Mouse (Mus musculus) frontal cortex, postnatal 25 days (tissue): ENCODE measurements around the gene Fgfr2.

Experiments used
- DNase-seq, 2 experiments: peaks; one replicate each; pipeline ENCODE4 v3.0.0; 2022; ENCODE audit warnings: low spot score in 2 of 2

Fgfr2 gene

GRCm38 (mm10) chr7:130903505-130904074 lies 2219.6 kb downstream of the Fgfr2 start:
- no peak for DNase-seq

GRCm38 (mm10) chr7:130902929-130903328 lies 2220.2 kb downstream of the Fgfr2 start:
- no peak for DNase-seq

- no peak for DNase-seq
Measured at GRCm38 (mm10) chr7:130900233-130900848, 2222.8 kb downstream of the Fgfr2 start.

GRCm38 (mm10) chr7:130898373-130898772 lies 2224.8 kb downstream of the Fgfr2 start:
- DNase-seq, result no peak

GRCm38 (mm10) chr7:130897201-130897600 lies 2225.9 kb downstream of the Fgfr2 start:
- DNase-seq, result no peak

GRCm38 (mm10) chr7:130896064-130896463 lies 2227.1 kb downstream of the Fgfr2 start:
- no peak for DNase-seq

- no peak for DNase-seq
Measured at GRCm38 (mm10) chr7:130895618-130895945, 2227.6 kb downstream of the Fgfr2 start.

- DNase-seq, result no peak
Measured at GRCm38 (mm10) chr7:130894931-130895617, 2228.1 kb downstream of the Fgfr2 start.

GRCm38 (mm10) chr7:130892973-130893372 lies 2230.2 kb downstream of the Fgfr2 start:
- no peak for DNase-seq

GRCm38 (mm10) chr7:130890871-130891270 lies 2232.3 kb downstream of the Fgfr2 start:
- no peak for DNase-seq

- DNase-seq, result no peak
Measured at GRCm38 (mm10) chr7:130887946-130888345, 2235.2 kb downstream of the Fgfr2 start.

- DNase-seq, result no peak
Measured at GRCm38 (mm10) chr7:130886246-130886645, 2236.9 kb downstream of the Fgfr2 start.

- DNase-seq, result no peak
Measured at GRCm38 (mm10) chr7:130884161-130884560, 2239.0 kb downstream of the Fgfr2 start.

GRCm38 (mm10) chr7:130867256-130867655 lies 2255.9 kb downstream of the Fgfr2 start:
- no peak for DNase-seq

GRCm38 (mm10) chr7:130866640-130867039 lies 2256.5 kb downstream of the Fgfr2 start:
- no peak for DNase-seq

GRCm38 (mm10) chr7:130865613-130866591 lies 2257.2 kb downstream of the Fgfr2 start, which contains the start of gene Plekha1:
Gene Plekha1 (plus strand): TSS chr7:130865756.
- peak; percentile 93 to 98 for DNase-seq

GRCm38 (mm10) chr7:130864711-130865110 lies 2258.4 kb downstream of the Fgfr2 start:
- no peak for DNase-seq

- no peak for DNase-seq
Measured at GRCm38 (mm10) chr7:130862501-130862900, 2260.6 kb downstream of the Fgfr2 start.

- no peak for DNase-seq
Measured at GRCm38 (mm10) chr7:130860721-130861142, 2262.4 kb downstream of the Fgfr2 start.

GRCm38 (mm10) chr7:130859926-130860325 lies 2263.2 kb downstream of the Fgfr2 start:
- no peak for DNase-seq

- DNase-seq, result no peak
Measured at GRCm38 (mm10) chr7:130857973-130858372, 2265.2 kb downstream of the Fgfr2 start.

- DNase-seq, result no peak
Measured at GRCm38 (mm10) chr7:130855681-130856080, 2267.5 kb downstream of the Fgfr2 start.
